Mouse (Mus musculus): ENCODE results near the gene Scn2a. TPM values are rescaled to one million over a fixed set of nuclear protein-coding genes. Genes with fewer than 3 reads are reported as not detected.
"Not testable (repeated sequence)": the region's sequence is repeated elsewhere in the genome, so short reads cannot be mapped to it uniquely, and the experiment has no call there.

Gene Scn2a
- polyA plus RNA-seq, 1 experiment = 6.1 TPM

- no peak overlapping the region for H3K27ac ChIP-seq (ENCODE audit: insufficient read depth, low read length)
- TF ChIP-seq POLR2A (IDR thresholded peaks at IDR 0.05; ENCODE audit: low read depth, low read length) = no peak
- TF ChIP-seq CTCF (IDR thresholded peaks at IDR 0.05; ENCODE audit: borderline replicate concordance, insufficient read depth, low read length) = no peak
- H3K4me1 ChIP-seq (ENCODE audit: control insufficient read depth, insufficient read depth, low read length) = no peaks in the 10 kb centered on the region
- H3K4me3 ChIP-seq (ENCODE audit: insufficient read depth, low read length) = no peak overlapping the region
Measured at GRCm38 (mm10) chr2:65793593-65793992, 173.0 kb downstream of the Scn2a start.

GRCm38 (mm10) chr2:65801054-65801709 is 180.6 kb downstream of the Scn2a start:
- TF ChIP-seq POLR2A (IDR thresholded peaks at IDR 0.05; ENCODE audit: low read depth, low read length) (no peak), CTCF (IDR thresholded peaks at IDR 0.05; ENCODE audit: borderline replicate concordance, insufficient read depth, low read length) (no peak)
- H3K4me3 ChIP-seq (ENCODE audit: insufficient read depth, low read length) = no peak overlapping the region
- no peak overlapping the region for H3K27ac ChIP-seq (ENCODE audit: insufficient read depth, low read length)
- H3K4me1 ChIP-seq (ENCODE audit: control insufficient read depth, insufficient read depth, low read length) = no peaks in the 10 kb centered on the region

DNA sequence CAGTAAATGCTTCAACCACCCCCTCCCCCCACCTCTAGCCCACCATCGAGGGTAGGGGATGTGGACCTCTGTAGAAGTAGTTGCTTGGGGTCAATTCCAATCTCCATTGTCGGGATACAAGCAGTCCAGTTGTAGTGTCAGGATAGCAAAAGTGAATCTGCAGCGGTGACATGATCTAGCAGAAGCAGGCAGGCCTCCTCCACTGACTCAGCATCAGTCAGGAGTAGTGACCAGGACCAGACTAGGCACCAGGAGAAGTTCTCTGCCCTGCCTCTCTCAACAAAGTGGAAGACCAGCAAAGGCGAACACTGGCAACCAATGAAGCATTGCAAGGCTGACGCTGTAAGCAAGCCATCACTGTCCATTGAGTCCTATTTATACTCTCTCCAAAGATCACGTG is 186.0 kb downstream of the Scn2a start:
- H3K27ac ChIP-seq (ENCODE audit: insufficient read depth, low read length) = no peak overlapping the region
- no peaks in the 10 kb centered on the region for H3K4me1 ChIP-seq (ENCODE audit: control insufficient read depth, insufficient read depth, low read length)
- no peak overlapping the region for H3K4me3 ChIP-seq (ENCODE audit: insufficient read depth, low read length)
- TF ChIP-seq POLR2A (IDR thresholded peaks at IDR 0.05; ENCODE audit: low read depth, low read length) = no peak
- TF ChIP-seq CTCF (IDR thresholded peaks at IDR 0.05; ENCODE audit: borderline replicate concordance, insufficient read depth, low read length) = no peak

DNA sequence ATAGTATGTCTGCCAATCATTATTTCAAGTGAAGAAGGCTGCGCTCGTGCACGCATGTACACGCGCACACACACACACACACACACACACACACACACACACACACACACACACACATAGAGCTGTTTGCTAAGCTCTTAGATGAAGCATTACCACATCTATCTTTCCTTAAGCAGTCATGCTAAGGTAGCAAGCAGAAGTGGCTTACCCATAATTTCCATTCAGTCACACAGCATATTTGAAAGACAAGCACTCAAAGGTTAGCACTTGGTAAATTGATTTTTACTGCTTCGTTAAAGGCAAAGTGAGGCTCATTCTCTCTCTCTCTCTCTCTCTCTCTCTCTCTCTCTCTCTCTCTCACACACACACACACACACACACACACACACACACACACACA is 190.6 kb downstream of the Scn2a start:
- not testable (repeated sequence) for H3K4me3 ChIP-seq (ENCODE audit: insufficient read depth, low read length); H3K27ac ChIP-seq (ENCODE audit: insufficient read depth, low read length); H3K4me1 ChIP-seq (ENCODE audit: control insufficient read depth, insufficient read depth, low read length)

Other genes with a start within 250 kb of the Scn2a start
- gene Scn3a, start 53.1 kb upstream of the Scn2a start, polyA plus RNA-seq (2011; ENCODE audit: insufficient read length, low read depth, missing spikeins) = 1.5 and 1.9 TPM in 2 replicates
- 0.05 and 0.08 TPM in 2 replicates for gene Csrnp3, start 225.0 kb downstream of the Scn2a start, polyA plus RNA-seq (2011; ENCODE audit: insufficient read length, low read depth, missing spikeins)